Mouse (Mus musculus): Measurements from ENCODE around the gene Trim40. TPM values are rescaled to one million over a fixed set of nuclear protein-coding genes. Genes with fewer than 3 reads are reported as not detected.

Trim40 gene
- polyA plus RNA-seq, 1 experiment, result 0.07 TPM

DNA sequence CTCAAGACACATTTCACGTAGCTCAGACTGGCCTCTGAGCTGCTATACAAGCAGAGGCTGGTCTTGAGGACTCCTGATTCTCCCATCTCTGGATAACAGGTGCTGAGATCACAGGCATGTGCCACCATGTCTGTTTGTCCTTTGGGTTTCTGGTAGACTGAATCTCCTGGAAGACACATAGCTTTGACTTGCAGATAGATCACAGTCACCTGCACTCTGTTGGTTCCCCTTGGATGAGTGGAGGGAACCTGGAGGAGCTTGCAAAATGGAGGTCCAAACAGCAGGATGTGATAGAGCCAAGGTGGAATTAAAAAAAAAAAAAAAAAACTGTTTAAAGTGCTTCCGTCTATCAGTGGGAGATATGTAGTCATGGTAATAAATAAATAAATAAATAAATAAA lies 21.1 kb downstream of the Trim40 start:
- Histone ChIP-seq H3K27ac (ENCODE audit: insufficient read depth, low read length) (no peak overlapping the region), H3K4me1 (ENCODE audit: control insufficient read depth, insufficient read depth, low read length) (0 out of 2 replicates have a peak, but pooled peaks cover 4% of the 10 kb centered on the region), H3K27me3 (ENCODE audit: control insufficient read depth, insufficient read depth, low read length) (no peaks in the 10 kb centered on the region), H3K4me3 (replicated peaks; ENCODE audit: insufficient read depth, low read depth, low read length) (no peak overlapping the region)
- TF ChIP-seq CTCF (IDR thresholded peaks at IDR 0.05; ENCODE audit: borderline replicate concordance, insufficient read depth, low read depth, low read length), result no peak
- no peak for TF ChIP-seq POLR2A (IDR thresholded peaks at IDR 0.05; ENCODE audit: borderline replicate concordance, insufficient read depth, low read length)
- DNase-seq, result no peak
- WGBS, result 93% methylated on average over 2 of the region's 2 CpGs

DNA sequence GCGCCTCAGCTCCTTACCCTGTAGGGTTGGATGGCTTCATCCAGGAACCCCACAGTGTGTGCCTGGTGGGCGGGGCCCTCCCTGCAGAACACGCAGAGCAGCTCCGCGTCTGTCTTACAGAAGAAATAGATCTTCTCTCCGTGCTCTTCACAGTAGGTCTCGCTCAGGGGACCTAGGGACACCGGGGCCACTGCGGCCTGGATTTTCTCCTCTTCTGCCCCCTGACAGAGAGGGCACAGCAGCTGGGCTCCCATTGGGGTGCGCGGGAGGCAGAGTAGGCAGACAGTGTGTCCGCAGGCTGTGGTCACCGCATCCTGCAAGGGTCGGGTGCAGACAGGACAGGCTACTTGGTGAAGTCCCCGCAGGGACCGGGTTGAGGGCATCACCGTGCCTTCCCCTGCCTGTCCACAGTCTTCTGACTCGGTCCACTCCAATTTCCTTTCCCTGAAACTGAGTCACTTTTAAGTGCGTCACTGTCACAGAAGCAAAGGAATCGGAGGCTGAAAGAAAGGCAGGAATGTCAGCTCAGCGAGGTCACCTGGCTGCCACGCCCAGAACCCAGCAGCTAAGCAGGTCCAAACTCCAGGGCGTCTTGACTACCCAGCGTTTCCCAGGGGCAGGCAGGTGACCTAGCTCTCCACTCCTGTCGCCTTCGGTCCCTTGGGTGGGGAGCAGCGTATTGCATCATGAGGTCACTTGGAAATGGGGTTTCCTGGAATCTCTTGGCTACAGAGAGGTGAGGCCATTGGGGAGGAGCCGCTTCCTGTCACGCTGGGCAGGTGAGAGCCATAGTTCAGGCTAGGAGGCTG lies 23.0 kb downstream of the Trim40 start, which contains the start of gene Trim15:
Trim15 (minus strand) TSS at position 492 of the 809 bp plus-strand sequence.
- TF ChIP-seq CTCF (IDR thresholded peaks at IDR 0.05; ENCODE audit: borderline replicate concordance, insufficient read depth, low read depth, low read length) (no peak), POLR2A (IDR thresholded peaks at IDR 0.05; ENCODE audit: borderline replicate concordance, insufficient read depth, low read length) (no peak)
- 14% methylated on average over 29 of the region's 29 CpGs for WGBS
- Histone ChIP-seq H3K4me3 (replicated peaks; ENCODE audit: insufficient read depth, low read depth, low read length) (no peak within 1 kb of the TSS), H3K4me1 (ENCODE audit: control insufficient read depth, insufficient read depth, low read length) (0 out of 2 replicates have a peak, but pooled peaks cover 4% of the 10 kb centered on the region), H3K27ac (ENCODE audit: insufficient read depth, low read length) (no peak within 1 kb of the TSS), H3K27me3 (ENCODE audit: control insufficient read depth, insufficient read depth, low read length) (no peaks in the 10 kb centered on the region)
- DNase-seq, result no peak

DNA sequence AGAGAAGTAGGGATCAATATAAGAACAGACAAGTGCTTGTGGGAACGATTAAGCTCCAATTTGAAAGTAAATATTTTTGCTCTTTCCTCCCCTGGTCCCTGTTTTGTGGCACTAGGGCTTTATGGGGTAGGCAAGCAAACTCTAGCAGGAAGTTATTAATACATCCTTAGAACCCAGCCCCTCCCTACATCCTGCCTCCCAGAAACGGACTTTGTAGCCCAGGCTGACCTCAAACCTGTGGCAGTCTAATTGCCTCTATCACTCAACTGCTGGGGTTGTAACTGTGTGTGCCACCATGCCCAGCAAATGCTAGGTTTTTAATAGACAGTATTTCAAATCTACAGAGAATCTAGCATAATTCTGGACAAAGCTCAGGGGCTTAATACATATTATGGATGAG lies 28.2 kb downstream of the Trim40 start:
- WGBS, result 63% methylated on average over 2 of the region's 2 CpGs
- Histone ChIP-seq H3K4me3 (replicated peaks; ENCODE audit: insufficient read depth, low read depth, low read length) (no peak overlapping the region), H3K4me1 (ENCODE audit: control insufficient read depth, insufficient read depth, low read length) (no peaks in the 10 kb centered on the region), H3K27ac (ENCODE audit: insufficient read depth, low read length) (no peak overlapping the region), H3K27me3 (ENCODE audit: control insufficient read depth, insufficient read depth, low read length) (no peaks in the 10 kb centered on the region)
- no peak for DNase-seq
- TF ChIP-seq POLR2A (IDR thresholded peaks at IDR 0.05; ENCODE audit: borderline replicate concordance, insufficient read depth, low read length) (no peak), CTCF (IDR thresholded peaks at IDR 0.05; ENCODE audit: borderline replicate concordance, insufficient read depth, low read depth, low read length) (no peak)

DNA sequence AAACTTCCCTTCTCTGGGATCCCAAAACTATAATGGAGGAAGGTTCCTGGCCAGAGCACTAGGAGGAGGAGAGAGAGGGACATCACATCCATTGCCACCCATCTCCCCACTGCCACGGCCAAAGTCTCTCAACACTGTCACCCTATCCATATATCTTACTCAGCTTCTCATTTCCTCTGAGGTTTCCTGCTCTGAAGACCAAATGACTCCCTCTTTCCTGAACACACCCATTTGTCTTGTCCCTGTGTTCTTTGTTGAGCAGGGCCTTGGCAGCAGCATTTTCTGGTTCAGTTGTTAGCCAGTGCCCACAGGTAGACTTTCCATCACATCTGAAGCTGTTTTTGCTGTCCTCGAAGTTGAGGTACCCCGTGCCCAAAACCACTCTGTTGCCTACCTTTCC lies 31.7 kb downstream of the Trim40 start:
- H3K4me1 ChIP-seq (ENCODE audit: control insufficient read depth, insufficient read depth, low read length), result no peaks in the 10 kb centered on the region
- no peak overlapping the region for H3K27ac ChIP-seq (ENCODE audit: insufficient read depth, low read length)
- WGBS, result 90% methylated on average over 3 of the region's 3 CpGs
- no peak for DNase-seq
- TF ChIP-seq POLR2A (IDR thresholded peaks at IDR 0.05; ENCODE audit: borderline replicate concordance, insufficient read depth, low read length) (no peak), CTCF (IDR thresholded peaks at IDR 0.05; ENCODE audit: borderline replicate concordance, insufficient read depth, low read depth, low read length) (no peak)
- H3K4me3 ChIP-seq (replicated peaks; ENCODE audit: insufficient read depth, low read depth, low read length), result no peak overlapping the region
- no peaks in the 10 kb centered on the region for H3K27me3 ChIP-seq (ENCODE audit: control insufficient read depth, insufficient read depth, low read length)

DNA sequence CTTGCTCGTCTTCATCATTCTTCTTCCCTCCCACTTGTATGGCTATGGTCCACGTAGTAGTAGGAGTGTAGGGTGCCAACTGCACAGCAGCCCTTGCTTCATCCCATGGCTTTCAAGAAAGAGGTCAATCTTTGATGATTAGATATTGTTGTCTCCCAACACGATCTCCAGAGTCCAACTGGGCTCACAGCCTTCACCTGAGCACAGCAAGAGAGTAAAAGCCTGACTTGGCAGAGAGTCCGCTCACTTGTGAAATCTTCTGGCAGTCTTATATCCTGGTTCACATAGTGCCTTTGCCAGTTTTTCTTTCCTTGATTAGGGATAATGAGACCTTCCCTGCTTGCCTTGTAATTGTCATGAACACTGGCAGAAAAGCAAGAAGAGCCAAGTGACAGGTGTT lies 33.7 kb downstream of the Trim40 start:
- no peak for DNase-seq
- no peaks in the 10 kb centered on the region for H3K27me3 ChIP-seq (ENCODE audit: control insufficient read depth, insufficient read depth, low read length)
- no peak overlapping the region for H3K4me3 ChIP-seq (replicated peaks; ENCODE audit: insufficient read depth, low read depth, low read length)
- 0 out of 2 replicates have a peak, but pooled peaks cover under 1% of the 10 kb centered on the region for H3K4me1 ChIP-seq (ENCODE audit: control insufficient read depth, insufficient read depth, low read length)
- H3K27ac ChIP-seq (ENCODE audit: insufficient read depth, low read length), result no peak overlapping the region
- TF ChIP-seq POLR2A (IDR thresholded peaks at IDR 0.05; ENCODE audit: borderline replicate concordance, insufficient read depth, low read length), result no peak
- TF ChIP-seq CTCF (IDR thresholded peaks at IDR 0.05; ENCODE audit: borderline replicate concordance, insufficient read depth, low read depth, low read length), result no peak
- 78% methylated on average over 4 of the region's 4 CpGs for WGBS

DNA sequence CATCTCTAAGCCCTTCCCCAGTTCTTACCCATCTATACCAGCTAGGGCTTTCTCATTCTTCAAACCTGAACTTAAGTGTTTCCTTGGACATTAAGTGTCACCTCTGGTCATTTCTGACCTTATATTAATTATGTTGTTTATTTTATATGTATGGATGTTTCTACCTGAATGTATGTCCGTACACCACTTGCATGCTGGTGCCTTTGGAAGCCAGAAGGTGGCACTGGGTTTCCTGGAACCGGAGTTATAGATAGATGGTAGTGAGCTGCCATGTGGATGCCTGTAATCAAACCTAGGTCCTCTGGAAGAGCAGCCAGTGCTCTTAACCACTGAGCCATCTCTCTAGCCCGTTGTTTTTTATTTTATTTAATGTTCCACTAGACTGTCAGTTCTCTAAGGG lies 34.4 kb downstream of the Trim40 start:
- H3K27ac ChIP-seq (ENCODE audit: insufficient read depth, low read length), result no peak overlapping the region
- WGBS, result 97% methylated on average over 3 of the region's 3 CpGs
- peaks cover 5% of the 10 kb centered on the region; the same call in 1 of the 2 replicates for H3K4me1 ChIP-seq (ENCODE audit: control insufficient read depth, insufficient read depth, low read length)
- no peak overlapping the region for H3K4me3 ChIP-seq (replicated peaks; ENCODE audit: insufficient read depth, low read depth, low read length)
- TF ChIP-seq POLR2A (IDR thresholded peaks at IDR 0.05; ENCODE audit: borderline replicate concordance, insufficient read depth, low read length), result no peak
- no peak for TF ChIP-seq CTCF (IDR thresholded peaks at IDR 0.05; ENCODE audit: borderline replicate concordance, insufficient read depth, low read depth, low read length)
- H3K27me3 ChIP-seq (ENCODE audit: control insufficient read depth, insufficient read depth, low read length), result no peaks in the 10 kb centered on the region
- no peak for DNase-seq

DNA sequence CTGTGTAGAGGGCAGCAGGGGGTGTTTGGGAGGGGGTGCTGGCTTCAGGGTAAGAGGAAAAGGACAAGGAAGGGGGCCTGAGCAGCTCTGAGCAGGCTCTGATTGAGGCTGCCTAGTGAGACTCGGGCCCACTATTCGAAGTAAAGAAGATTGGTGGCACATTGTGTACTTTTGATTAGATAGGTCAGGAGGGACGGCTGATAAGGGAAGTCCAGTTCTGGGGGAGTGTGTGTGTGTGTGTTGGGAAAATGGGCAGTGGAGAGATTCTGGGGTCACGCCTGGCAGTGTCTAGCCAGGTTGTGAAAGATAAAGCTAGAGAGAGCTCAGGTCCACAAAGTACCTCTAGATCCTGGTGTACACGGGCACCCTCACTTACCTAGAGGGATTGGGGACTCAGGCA lies 38.3 kb downstream of the Trim40 start:
- TF ChIP-seq POLR2A (IDR thresholded peaks at IDR 0.05; ENCODE audit: borderline replicate concordance, insufficient read depth, low read length), result no peak
- TF ChIP-seq CTCF (IDR thresholded peaks at IDR 0.05; ENCODE audit: borderline replicate concordance, insufficient read depth, low read depth, low read length), result no peak
- H3K27ac ChIP-seq (ENCODE audit: insufficient read depth, low read length), result no peak overlapping the region
- H3K4me3 ChIP-seq (replicated peaks; ENCODE audit: insufficient read depth, low read depth, low read length), result no peak overlapping the region
- H3K4me1 ChIP-seq (ENCODE audit: control insufficient read depth, insufficient read depth, low read length), result peaks cover 10% of the 10 kb centered on the region; the same call in 1 of the 2 replicates
- no peaks in the 10 kb centered on the region for H3K27me3 ChIP-seq (ENCODE audit: control insufficient read depth, insufficient read depth, low read length)
- WGBS, result 96% methylated on average over 5 of the region's 5 CpGs
- DNase-seq, result no peak

DNA sequence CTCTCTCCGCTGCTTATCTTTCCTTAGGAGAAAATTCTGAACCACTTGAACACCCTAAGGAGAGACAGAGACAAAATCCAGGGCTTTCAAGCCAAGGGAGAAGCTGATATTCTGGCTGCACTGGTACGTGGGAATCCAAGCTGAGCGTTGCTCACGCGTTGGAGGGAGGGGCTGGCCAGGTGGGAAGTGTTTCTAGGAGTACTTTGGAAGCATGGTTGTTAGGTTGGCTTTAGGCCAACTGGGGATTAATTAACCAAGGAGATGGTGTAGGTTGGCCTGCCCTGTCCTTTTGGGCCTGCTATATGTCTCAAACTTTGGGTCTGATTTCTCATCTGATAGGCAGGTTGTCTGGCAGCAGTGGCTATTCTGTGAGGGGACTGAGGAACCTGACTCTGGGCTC lies 38.7 kb downstream of the Trim40 start:
- Histone ChIP-seq H3K27ac (ENCODE audit: insufficient read depth, low read length) (no peak overlapping the region), H3K4me1 (ENCODE audit: control insufficient read depth, insufficient read depth, low read length) (peaks cover 10% of the 10 kb centered on the region; the same call in 1 of the 2 replicates), H3K4me3 (replicated peaks; ENCODE audit: insufficient read depth, low read depth, low read length) (no peak overlapping the region), H3K27me3 (ENCODE audit: control insufficient read depth, insufficient read depth, low read length) (no peaks in the 10 kb centered on the region)
- TF ChIP-seq POLR2A (IDR thresholded peaks at IDR 0.05; ENCODE audit: borderline replicate concordance, insufficient read depth, low read length) (no peak), CTCF (IDR thresholded peaks at IDR 0.05; ENCODE audit: borderline replicate concordance, insufficient read depth, low read depth, low read length) (no peak)
- DNase-seq, result no peak
- WGBS, result 69% methylated on average over 5 of the region's 5 CpGs
